Mouse (Mus musculus) right cerebral cortex, postnatal 36 days (tissue): Measurements from ENCODE around the gene Plxna1.

ENCODE experiments used
- DNase-seq, 2 experiments: peaks; one replicate each; pipeline ENCODE4 v3.0.0; 2022; ENCODE audit warnings: low spot score in 2 of 2, mixed read lengths in 1 of 2

Gene Plxna1

DNA sequence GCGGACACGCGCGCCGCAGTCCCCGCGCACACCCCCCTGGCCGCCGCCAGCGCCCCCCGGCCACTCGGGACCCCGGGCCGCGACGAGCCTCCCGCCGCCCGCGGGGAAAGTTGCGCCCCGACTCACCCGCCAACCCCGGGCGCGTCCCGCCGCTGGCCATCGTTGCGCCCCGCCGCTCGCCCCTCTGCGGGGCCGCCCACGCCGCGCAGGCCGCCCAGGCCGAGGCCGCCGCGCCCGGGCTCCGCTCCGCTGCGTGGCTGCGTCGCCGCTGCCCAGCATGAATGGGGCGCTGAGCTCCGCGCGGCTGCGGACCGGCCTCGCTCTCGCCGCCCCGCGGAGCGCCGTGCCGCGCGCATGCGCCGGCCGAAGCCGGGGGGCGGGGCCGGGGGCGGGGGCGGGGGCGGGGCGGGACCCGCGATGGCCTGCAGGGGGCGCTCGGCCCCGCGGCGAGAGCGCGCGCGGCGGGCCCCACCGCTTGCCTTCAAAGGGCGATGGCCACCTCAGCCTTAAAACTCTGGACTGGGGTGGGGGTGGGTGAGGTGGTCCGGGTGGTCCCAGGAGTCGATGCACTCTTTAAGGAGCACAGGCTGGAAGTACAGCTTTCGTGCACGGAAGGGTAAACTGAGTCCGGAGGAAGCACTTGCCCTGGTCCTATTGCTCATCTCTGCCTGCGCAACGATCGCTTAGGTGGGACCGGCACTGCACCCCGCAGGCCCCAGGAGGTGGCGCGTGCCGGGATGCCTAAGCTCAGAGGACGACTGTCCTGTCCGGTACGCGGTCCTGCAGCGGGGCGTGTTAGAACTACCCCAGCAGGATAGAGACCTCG lies at the start of gene Plxna1:
Gene Plxna1, minus strand, starts transcription at position 340 of the 826 bp plus-strand sequence.
- DNase-seq: no peak

DNA sequence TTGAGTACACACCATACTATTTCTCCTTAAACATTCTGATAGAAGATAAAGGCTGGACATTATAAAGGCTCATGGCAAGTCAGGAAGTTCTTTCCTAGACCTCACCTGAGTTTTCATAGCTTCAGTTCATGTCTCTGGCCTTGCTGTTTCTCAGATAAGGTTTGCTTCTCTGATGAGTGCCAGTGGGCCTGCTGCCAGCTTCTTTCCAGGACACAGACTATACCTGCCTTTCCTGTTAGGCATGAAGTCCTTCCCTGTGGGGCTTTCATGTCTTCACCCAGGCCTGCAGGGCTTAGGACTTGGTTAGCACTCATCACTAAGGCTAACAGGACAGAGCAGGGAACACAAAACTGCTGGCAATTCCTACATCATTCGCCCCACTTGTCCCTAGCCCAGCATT lies 46.6 kb upstream of the Plxna1 start:
- DNase-seq: no peak

DNA sequence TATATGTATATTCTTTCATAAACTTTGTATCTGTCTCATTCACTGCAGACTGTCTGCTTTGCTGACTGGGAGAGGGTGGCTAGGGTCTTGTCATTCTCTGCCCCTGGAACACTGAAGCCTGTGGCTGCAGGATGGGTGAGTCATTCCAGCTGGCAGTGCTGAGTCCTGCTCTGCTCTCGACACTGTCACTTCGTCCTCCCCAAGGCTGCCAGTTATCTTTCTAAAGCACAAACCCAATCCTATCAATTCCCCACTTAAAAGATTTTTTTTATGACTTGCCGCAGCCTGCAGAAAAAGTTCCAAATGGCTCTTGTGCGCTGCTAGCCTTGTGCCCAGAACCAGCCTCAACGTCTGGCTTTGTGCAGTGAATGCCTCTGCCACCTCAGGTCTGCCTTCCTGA lies 45.8 kb upstream of the Plxna1 start:
- DNase-seq: no peak

DNA sequence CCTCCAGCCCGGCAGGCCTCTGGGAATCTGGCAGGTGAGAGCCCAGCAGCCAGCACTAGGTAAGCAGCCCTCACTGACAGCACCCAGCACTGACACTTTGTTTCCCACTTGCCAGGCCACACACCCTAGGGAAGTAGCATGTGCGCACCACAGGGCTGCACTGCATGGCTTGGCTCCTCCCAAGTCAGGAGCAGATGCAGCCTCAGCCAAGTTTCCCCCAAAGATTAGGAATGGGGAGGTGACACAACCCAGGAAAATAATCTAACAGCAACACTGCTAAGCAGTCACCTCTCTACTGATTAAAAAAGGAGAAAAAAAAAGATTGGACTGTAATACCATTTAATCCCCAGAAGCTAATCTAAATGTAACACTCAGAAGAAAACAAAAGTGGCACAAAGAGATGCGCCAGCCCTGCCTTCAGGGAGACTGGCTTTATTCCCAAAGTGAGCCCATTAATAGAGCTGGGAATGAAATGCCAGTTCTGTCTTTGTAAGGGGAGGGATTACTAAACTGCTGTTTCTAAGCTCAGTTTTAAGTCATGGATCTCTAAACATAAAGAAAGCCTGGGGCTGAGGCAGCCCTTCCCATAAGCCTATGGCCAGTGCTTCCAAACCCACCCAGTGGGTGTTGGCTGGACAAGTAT lies 44.9 kb upstream of the Plxna1 start:
- DNase-seq: no peak

DNA sequence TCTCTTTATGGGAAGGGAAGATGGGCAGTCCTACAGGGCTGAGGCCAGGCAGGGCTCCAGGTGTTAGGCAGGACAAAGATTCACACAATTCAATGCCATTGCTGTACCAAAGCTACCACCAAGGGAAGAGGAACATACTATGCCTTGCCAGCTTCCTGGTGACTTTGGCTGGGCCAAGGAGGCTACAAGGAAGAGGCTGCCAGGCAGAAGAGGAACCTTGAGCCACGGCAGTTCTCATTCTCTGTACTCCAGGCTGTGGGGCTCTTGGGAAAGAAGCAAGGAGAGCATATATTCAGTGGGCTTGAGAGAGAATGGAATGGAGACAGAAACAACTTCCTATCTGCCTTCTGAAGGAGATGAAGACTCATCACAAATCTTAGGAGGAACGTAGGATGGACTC lies 42.5 kb upstream of the Plxna1 start:
- DNase-seq: no peak

DNA sequence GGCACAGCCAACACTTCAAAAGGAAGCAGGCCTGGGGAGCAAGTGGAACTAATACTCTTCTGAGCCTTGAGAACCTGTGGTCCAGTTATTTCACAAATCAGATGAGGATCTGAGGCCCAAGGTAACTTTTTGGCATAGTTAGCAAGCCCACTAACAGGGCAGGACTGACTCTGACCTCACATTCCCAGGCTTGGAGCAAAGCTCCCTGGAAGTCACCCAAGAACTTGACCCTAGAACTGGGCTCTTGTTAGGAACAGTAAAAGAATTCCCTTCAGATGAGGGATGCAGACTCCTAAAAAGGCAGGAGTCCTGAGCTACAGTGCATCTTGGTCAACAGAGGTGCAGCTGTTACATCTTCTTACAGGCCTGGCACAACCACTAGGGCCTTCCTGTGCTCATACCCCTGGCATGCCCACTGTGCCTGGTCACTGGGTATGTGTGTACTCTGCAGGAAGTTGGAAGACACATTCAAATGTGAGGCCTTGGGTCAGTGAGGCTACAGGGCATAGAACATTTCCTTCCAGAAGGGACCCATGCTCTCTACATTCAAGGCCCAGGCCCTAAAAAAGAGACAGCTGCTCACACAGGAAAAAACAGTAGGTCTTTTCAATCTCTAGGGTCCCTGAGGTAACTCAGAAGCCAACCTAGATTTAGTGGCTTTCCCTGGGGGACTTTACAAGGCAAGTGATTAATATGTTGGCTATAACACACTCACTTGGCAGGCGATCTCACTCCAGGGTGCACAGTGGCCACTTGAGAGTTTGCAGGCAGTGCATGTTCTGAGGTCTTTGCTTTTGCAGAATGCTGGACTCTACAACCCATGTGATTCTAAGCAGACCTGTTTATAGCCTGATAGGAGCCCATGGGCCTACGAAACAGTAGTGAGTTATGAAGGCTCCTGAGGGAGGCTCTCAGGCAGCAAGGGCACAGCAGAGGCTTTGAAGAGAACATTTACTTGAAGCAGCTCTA lies 41.1 kb upstream of the Plxna1 start:
- no peak for DNase-seq

DNA sequence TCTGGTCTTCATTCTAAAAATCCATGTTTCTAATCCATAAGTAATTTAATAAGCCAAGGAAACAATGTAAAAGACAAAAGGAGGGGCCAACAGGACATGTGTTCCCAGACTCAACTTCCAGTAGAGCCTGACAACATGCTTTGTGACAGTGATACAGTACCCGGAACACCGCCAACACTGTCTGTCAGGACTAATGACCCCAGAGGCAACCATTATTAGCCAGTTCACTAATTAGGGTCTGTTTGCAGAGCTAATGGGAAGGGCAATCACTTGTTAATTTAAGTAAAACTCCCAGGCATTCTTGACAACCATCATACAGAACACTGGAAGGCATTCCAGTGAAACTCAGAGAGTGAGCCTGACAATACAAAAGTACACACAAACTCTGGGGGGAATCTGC lies 40.0 kb upstream of the Plxna1 start:
- DNase-seq: no peak

DNA sequence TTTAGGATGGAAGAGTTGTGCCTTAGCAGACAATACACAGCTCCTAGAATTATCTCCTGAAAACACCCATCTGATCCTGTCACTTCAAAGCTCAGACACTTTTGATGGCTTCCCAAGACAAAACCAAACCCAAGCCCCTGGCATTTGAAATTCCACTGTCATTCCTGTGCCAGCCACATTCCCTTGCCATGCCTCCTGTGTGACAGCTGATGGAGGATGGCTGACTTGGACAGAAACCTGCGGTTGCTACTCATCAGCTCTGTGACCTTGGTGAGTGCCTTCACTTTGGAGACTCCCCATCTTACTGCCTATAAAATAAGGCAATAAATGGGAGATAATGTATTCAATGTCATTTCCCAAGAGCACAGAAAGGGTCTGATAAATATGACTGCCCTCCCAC lies 37.1 kb upstream of the Plxna1 start:
- no peak for DNase-seq

DNA sequence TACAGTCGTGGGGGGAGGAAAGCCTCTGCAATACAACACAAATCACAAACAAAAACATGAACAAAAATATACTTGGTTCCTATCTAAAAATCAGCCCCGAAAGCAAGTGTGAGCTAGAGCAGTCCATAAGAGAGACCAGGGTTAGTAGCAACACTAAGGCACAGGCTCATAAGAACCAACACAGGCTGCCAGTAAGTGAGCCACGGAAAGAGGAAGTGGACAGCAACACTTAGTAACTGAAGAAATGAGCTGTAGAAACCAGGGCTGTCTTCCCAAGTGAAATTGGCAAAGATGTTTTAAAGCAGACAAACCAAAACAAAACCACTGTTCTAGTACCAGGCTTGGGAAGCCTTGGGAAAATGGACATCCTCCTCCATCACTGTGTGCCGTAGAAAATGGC lies 35.5 kb upstream of the Plxna1 start:
- no peak for DNase-seq

DNA sequence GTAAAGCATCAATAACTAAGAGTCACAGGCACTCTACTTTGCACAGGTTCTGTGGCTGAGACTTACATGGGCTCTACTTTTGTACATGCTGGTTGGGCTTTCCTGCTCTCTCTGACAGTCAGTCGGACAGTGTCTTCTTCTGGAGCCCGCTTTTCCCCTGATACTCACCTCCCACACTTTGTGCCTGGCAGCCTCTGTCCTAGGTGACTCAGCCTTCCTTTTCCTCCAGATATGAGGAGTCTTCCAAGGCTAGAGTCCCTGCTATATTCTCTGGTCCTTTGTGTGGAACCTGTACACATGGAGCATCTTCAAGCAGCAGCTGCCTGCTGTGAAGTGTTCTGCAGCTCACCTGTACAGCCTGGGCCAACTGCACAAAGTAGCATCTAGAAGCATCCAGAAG lies 31.4 kb upstream of the Plxna1 start:
- DNase-seq: no peak

DNA sequence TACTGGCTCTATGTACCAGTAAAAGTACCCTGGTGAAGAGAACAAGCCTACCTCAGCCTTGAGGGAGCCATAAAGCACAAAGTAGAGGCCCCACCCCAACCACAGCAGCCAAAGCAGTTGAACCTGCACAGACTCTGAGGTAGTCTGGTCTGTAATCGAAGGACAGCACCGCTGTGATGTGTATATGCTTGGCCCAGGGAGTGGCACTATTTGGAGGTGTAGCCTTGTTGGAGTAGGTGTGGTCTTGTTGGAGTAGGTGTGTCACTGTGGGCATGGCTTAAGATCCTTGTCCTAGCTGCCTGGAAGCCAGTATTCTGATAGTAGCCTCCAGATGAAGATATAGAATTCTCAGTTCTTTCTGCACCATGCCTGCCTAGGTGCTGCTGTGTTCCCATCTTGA lies 29.8 kb upstream of the Plxna1 start:
- no peak for DNase-seq

DNA sequence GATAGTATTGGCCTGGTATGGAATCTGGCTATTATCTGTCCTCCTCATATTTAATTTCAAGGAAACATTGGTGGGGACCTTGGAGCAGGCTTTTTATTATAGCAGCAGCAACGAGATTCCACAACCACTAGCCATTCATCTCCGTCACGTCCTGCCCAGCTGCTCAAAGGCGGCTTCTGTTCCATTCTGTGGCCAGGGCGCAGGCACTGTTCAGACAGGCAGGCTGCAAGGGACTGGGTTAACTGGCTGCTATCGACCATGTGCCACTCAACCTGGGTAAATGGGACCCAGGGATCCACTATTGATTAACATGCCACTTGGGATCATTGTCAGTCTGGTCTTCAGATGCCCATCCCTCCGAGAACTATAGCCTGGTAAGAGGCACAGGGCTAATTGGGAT lies 27.4 kb upstream of the Plxna1 start:
- DNase-seq: no peak

DNA sequence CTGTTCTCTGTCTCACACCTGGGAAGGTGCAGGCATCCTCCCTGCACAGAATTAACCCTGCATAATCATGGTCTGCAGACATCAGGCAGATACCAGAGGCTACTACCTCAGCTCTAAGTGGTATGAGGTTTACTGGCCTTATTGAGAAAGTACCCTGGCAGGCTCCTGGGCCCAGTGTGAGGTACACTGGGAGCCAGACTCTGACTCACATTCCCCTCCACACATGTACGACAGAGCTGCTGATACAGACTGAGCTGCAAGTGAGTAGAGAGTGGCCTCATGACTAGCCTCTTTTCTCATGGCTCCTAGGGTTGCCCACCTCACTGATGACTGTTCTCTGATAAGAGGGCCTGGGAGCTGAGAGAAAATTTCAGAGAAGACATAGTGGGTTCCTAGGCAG lies 24.5 kb upstream of the Plxna1 start:
- DNase-seq: no peak

DNA sequence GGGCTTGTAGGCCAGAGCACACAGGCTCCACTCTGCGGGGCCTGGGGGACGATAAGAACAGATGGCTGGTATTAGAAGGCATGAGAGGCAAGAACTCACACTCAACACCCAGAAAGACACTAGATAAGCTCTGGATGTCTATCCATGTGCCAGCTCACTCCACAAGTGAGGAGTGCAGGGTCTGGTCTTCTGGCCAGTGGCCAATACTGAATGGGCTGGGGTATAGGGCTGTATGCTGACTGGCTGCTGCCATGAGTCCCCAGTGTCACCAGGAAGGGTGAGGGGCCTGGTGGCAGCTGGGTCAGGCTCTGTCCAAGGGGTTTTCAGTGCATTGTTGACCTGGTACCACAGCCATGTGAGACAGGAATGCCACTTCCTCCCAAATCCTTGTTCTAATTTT lies 22.3 kb upstream of the Plxna1 start:
- no peak for DNase-seq

DNA sequence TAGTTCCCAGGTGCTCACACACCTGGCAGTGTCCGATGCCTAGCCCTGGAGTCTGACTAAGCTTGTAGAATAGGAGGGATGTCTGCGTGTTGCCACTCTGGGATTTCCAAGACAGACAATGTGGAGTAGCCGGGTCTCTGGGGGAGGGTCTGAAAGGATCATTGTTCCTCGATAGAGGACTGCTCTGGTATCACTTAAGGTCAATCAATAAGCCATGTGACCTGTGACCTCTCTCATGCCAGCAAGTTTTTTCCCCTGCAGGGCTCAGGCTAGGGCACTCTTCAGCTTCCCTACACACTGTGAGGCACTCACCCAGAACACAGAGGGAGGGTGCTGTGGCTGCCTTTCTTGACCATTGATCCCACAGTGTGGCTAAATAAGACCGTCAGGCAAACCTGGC lies 19.4 kb upstream of the Plxna1 start:
- no peak for DNase-seq

DNA sequence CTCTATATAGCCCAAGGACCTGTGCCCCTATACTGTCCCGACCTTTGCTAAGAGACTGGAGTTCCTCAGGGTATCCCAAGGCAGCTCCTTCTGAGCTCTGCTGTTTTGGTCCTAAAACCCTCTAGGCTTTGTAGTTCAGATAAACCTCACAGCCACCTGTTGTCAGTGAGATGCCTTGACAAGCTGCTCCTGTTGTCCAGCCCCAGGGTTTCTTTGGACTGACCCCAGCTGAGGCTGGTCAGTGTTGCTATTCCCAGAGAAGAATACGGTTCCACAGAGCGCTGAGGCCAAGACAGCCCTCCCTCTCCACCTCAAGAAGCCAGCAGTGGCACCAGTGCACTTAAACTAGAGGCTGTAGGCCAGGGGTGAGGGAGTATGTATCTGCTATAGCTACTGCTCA lies 18.8 kb upstream of the Plxna1 start:
- DNase-seq: no peak

DNA sequence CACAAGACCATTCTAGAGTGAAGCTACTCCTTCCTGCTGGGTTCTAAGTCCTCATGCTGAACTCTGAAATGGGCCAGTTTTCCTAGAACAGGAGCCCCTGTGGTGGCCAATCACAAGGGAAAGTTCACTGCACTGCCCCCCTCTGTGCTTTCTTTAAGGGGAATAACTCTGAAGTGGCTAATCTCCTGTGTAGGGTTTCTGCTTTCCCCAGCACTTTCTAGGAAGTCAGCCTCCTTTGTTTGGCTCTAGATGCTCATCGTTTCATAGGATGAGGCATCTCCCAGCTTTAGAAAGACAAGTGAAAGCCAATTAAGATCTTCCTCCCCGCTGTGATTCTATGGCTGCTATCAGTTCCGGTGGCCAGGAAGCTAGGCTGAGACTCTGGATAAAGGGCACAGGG lies 18.3 kb upstream of the Plxna1 start:
- no peak for DNase-seq

DNA sequence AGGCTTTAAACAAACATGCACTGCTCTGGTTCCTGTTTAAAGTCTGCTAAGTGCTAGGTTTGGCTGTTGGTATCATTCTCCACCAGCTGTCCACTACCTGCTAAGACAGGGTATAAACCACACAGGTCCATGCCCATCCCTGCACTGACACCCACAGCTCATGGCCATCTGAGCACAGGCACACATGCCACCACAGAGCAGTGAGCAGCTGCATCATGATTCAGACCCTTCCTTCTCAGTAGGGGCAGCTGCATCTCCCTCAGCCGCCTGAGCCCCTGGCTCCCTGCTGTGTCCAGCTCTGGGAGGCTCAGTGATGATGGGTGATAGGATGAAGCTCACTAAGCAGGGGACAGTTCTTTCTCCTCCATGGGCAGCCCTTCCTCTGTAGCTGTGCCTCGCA lies 15.8 kb upstream of the Plxna1 start:
- no peak for DNase-seq

DNA sequence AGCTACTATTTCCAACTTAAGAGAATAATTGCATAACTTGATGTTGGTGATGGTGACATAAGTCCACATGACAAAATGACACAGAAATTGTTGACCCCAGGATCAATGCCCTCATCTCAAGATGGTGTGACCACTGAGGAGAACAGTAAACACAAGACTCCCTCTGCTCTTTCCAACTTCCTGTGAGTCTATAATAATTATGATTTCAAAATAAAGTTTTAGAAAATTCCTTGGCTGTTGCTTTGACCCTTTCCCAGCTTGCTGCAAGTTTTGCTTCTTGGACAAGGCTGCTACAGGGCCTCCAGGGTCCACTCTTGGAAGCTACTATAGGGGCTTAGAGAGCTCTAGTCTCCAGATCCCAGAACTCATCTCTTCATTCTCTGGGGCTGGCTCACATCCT lies 6.4 kb upstream of the Plxna1 start:
- no peak for DNase-seq

DNA sequence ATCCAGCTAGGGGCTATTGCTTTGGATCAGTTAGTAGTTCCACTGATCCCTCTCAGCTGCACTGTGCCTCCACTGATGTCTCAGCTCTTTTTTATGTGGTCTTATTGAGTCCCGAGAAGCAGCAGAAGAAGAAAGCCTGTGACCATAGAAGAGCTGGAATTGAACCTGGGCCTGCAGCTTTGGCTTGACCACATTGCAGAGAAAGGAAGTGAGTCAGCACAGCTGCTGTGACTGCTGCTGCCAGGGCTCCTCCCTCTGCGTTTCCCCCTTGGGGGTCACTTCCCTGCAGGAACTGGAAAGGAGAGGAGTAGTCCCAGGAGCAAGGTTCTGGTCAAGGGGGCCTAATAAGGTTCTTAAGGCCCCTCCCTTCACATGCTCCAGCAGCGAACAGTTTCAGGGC lies 1.9 kb upstream of the Plxna1 start:
- DNase-seq: no peak

DNA sequence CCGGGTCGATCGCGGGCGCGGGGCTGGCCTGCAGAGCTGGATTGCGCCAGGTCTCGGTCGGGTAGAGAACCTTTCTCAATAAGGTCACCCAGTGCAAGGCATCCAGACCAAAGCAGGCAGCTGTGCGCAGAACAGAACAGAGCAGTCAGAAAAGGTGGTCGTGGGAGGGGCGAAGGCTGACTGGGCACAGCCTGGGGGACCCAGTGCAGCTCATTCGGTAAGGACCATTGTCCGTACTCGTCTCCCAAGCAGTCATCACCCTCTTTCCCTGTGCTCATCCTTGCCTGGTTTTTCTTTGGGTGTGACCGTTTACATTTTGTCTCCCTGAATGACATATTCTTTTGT lies 659 bp upstream of the Plxna1 start:
- DNase-seq: no peak

DNA sequence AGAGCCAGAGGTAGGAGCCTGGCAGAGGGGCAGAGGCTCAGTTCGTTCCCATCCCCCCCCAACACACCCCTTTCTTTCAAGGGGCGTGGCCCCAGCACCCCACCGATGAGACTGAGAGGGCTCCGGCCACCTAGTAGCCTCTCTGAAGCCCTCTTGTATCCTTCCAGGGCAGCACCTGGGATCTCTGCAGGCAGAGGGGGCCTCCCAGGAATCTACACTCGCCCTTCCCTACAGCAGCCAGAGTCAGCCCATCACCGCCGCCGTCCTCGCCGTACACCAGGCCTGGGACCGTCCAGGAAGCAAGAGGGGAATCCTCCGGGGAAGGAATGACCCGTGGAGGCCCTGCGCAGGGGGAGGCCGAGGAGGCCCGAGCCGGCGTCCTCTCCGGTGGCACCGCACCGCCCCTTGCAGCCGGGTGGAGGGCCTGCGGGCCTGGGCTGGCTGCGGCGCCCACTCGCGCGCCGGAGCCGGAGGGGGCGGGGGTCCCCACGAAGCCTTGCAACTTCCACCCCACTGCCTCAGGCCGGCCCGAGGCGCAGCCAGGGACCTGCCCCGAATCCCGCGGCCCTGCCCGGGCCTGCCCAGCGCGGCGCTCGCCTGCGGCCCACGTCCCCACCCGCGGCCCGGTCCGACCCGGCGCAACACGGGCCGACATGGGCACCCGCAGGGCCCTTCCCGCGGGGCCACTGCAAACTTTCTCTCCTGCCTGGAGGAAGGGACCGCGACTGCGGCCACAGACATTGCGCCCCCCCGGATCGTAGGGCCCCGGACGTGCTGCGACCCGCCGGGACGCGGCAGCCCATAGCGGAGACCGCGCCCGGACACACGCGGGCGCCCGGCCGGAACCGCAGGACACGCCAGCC lies 771 bp downstream of the Plxna1 start:
- no peak for DNase-seq
